Mouse (Mus musculus) CH12.LX (cell line): ENCODE results near the gene Rnf6.

Experiments used
- CTCF ChIP-seq, 2 experiments: IDR thresholded peaks in 1 of 2; conservative IDR thresholded peaks in 1 of 2; 2 replicates each; pipeline ENCODE4 v1.5.1; 2011 to 2012; ENCODE audit warnings: low read depth in 2 of 2, low read length in 2 of 2, improper control_type of control experiment in 1 of 2, inconsistent platforms in 1 of 2, mild to moderate bottlenecking in 1 of 2, moderate library complexity in 1 of 2
- HCFC1 ChIP-seq: IDR thresholded peaks from 2 replicates; pipeline ENCODE4 v1.6.1; 2012; ENCODE audit warnings: low read depth, mild to moderate bottlenecking, inconsistent platforms, low read length, improper control_type of control experiment
- MYC ChIP-seq: IDR thresholded peaks from 2 replicates; pipeline ENCODE4 v1.6.1; 2011; ENCODE audit warnings: low read depth, mild to moderate bottlenecking, improper control_type of control experiment, low read length
- USF1 ChIP-seq: IDR thresholded peaks from 2 replicates; pipeline ENCODE4 v1.6.1; 2014; ENCODE audit warnings: low read depth, mild to moderate bottlenecking, inconsistent platforms, low read length, improper control_type of control experiment
- USF2 ChIP-seq: conservative IDR thresholded peaks from 2 replicates; pipeline ENCODE4 v1.6.1; 2011; ENCODE audit warnings: low read depth, low read length, improper control_type of control experiment

- no peak for TF ChIP-seq USF1
- TF ChIP-seq MYC, result no peak
- no peak for TF ChIP-seq HCFC1
- TF ChIP-seq USF2, result no peak
- no peak for TF ChIP-seq CTCF (conservative IDR thresholded peaks at IDR 0.05 in 1 of 2, IDR thresholded peaks at IDR 0.05 in 1 of 2; ENCODE audit: low read depth in 2 of 2, low read length in 2 of 2)
Observed at GRCm38 (mm10) chr5:146251663-146252429, 30.5 kb upstream of the Rnf6 start.
